Mouse (Mus musculus) adrenal gland, adult (tissue): Measurements from ENCODE around the gene Cntn5.
"Not testable (repeated sequence)": the region's sequence is repeated elsewhere in the genome, so short reads cannot be mapped to it uniquely, and the experiment has no call there.

ENCODE experiments used
- DNase-seq, 2 experiments: peaks; one replicate each; pipeline ENCODE4 v3.0.0; 2022 to 2023; ENCODE audit warnings: low spot score in 1 of 2; ENCODE audit not compliant: inconsistent age in 2 of 2

Gene Cntn5

DNA sequence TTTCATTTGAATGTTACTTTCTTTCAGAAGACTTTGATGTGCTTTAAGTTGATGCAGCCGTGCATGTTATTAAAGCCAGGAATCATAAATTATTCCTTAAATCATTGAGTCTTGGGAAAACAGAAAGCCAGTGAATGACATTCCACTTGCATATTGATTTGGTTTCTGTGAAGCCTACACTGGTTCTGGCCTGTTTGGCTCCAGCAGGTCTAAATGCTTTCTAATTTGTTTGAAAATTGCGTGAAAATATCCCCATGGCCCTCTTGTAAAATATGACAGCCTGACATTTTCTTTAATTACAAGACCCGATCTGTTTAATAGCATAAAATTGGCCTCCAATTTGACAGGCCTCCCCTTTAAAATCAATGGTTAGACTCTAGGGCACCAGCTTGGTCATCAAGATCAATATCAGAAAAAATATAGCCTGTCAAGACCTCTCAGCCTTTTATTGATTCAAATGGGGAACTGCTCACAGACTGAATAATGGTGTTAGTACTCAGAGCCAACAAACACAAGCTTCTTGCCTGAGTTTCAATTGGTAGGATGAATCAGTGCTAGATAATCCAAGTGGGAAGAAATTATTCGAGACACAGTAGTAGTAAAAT, 247.3 kb downstream of the Cntn5 start:
- no peak for DNase-seq

DNA sequence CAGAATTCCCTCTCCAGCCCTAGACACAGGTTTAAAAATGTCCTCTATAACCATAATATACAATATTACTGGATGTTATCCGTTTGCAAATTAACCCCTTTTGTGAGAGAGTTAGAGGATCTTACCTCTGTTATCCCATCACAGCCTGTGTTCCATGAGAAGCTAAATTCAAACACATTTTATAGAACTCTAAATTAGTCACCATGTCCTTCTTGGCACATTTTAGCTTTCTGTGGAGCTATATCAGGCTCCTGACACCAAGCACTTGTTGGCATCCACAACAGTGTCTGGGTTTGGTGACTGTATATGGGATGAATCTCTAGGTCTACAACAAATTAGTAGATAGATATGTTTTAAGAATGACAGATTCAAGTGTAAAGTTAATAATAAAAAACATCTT, 253.9 kb downstream of the Cntn5 start:
- no peak for DNase-seq

GRCm38 (mm10) chr9:10645951-10646350, 258.6 kb downstream of the Cntn5 start:
- no peak for DNase-seq

DNA sequence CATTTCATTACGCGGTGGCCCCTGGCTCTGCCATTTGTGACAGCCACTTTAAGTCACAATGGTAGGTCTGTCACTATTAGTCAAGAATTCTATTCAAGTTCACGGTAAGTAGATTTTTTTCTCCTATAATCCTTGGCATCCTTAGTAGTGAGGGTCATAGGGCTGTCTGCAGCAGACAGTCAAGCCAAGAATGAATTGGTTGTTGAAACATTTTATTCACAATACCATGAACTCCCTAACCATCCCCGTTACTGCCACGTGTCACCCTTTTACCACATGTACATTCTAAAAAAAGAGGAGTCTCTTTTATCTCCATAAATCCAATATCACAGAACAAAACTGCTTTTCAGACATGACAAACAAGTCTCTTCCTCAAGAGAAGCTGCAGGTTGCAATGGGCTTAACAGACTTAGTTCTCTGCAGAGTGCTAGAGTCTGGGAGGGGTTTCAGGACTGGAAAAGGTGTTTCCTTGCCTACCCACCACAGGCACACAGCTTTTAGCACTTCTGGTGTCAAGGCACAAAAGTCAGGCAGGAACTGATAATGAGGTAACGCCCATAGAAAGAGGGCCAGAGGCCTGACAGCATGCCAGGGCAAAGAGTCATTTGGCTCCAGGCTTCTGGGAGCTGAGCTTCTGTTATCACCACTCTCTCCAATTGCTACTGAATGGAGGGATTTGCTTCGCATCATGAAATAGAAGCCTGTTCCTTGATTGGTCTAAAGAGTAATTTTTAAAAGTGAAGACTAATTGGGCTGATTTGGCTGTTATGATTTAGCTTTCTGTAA, 259.3 kb downstream of the Cntn5 start:
- DNase-seq: peak in 1 of 2 experiments; percentile 18

DNA sequence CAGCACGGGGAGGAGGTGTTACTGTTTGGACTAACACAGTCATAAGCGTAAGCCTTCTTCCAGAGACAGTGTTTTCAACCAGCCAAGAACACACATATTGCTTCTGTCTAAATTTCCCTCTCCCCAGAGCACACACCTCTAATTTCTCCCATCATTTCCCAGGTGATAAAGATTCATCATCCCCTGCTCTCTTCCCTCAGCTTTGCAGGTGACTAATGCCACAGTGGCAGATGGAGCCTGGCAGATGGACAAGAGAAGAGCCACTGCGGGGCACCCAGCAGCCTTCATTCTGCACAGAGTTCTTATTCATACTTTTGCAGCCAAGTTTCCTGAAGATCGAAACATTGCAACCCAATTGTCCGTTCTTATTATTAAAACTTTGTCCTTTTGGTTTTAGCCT, 286.5 kb downstream of the Cntn5 start:
- no peak for DNase-seq

DNA sequence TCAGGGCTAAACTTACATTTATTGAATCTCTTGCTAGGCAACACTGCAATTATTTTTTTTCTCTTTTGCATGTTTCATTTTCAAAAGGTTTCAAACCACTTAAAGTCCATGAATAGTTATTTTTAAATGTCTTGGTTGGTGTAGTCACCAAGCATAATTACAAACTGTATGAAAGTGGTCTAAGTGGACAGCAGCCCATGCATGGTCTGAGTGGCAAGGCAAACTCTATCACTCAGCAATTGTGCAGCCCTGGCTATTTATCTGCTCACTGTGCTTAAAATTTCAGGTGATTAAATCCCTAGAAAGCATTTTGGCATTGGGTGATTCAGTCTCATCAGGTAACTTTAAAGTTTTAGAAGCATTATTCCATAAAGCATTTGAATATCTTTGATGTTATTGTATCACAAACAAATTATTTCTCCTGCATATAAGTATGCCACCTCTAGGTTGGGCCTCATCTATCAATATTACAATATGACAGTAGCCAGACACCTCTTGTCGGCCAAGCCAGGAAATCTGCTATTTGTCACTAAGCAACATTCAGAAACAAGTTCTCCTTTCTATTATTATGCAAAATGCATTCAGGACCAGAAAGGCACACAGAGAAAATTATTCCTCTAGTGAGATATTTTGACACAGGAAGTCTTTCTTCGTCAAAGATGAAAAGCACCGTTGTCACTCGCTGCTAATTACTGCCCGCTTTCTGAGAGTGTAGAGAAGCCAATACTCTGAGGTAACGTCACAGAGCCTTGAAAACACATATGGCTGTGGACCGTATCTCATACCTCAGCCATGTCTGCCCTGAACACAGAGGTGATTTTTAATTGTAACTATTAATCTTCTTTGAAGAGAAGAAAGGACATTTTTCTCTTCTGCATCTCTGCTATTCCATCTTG, 329.0 kb downstream of the Cntn5 start:
- no peak for DNase-seq

DNA sequence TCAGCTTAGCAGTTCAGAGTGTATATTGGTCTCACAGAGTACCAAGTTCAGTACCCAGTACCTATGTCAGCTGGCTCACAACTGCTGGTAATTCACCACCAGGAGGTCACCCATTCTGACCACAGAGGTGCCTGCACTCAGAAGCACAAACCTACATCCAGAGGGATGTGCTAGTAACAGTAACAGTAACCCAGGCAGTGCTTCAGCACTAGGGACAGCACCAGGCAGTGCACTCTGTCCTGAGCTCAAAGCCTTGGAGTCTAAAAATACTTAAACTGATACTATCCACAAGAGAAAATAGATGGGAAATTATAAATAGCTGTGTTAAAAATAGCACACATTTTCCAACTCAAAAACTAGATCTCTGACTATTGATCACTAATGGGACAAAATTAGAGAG, 334.7 kb downstream of the Cntn5 start:
- no peak for DNase-seq

DNA sequence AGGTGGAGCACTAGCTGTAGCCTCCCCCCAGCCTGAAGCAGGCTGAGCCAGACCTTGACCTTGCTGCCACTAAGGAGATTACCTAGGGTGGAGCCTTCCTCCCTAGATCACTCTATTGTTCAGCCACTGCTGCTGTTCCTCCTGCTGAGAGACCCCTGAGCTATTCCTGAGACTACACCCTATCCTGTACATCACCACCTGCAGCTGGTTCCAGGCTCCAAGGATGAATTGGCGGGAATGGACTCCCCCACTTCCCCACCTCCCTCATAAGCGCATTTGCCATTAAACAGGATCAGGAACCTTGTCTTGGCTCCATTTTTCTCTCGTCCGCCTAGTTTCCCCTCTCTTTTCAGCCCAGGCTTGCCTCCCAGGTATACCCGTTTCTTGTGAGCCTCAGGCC, 363.7 kb downstream of the Cntn5 start:
- DNase-seq: not testable (repeated sequence)

GRCm38 (mm10) chr9:10532248-10532647, 372.3 kb downstream of the Cntn5 start:
- no peak for DNase-seq

- no peak for DNase-seq
These were observed 373.5 kb downstream of the Cntn5 start for GRCm38 (mm10) chr9:10531087-10531486.

DNA sequence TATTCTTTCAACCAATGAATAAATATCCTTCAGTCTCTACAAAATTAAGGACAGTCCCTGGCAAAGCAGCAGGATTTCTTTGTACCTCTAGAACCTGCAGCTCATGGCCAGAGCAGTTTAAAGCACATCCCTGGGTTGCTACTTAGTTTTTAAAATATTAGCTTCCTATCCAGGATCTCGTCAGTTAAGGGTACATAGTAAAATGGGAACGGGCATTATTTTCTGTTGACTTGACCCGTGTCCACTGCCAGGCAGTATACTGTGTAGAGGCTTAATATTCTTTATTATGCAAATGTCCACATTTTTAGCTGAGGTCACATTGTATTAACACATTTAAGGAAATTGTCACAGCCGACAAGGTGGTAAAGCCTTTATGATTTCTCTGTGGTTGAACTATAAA, 375.0 kb downstream of the Cntn5 start:
- DNase-seq: no peak

DNA sequence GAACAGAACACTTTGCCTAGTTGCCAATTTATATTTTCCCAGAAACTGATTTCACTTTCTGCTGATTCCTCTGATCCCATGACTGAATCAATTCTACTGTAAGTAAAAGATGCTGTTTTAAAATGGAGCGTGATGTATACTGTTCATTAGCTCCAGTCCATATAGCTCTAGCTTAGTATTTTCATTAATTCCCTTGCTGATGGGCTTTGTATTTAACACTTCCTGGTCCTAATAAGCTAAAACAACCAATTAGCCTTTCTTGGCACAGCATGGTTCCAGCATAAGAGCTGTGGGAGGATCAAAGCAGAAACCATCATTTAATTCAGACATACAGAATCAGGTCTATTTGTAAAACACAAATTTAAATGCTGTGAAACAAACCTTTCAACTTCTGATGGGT, 375.5 kb downstream of the Cntn5 start:
- no peak for DNase-seq

GRCm38 (mm10) chr9:10528692-10529091, 375.9 kb downstream of the Cntn5 start:
- no peak for DNase-seq

- DNase-seq: no peak
These were observed 378.5 kb downstream of the Cntn5 start for GRCm38 (mm10) chr9:10525915-10526667.

DNA sequence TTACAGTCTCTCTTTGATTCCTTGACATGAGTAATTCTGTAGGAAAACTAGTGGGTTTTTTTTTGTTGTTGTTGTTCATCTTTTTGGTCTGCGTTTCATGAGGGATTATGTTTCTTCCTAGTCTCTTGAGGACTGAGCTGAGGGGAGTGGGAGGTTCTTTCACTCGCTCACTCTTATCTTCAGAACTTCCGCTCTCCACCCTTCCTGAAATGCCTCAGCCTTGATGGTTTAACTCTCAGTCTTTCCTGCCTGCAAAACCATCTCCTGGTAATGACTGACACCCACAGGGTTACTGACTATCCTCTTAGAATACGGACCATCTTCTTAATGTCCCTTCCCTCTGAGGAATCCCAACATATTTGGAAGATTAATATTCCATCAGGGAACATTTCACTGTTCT, 382.0 kb downstream of the Cntn5 start:
- no peak for DNase-seq

DNA sequence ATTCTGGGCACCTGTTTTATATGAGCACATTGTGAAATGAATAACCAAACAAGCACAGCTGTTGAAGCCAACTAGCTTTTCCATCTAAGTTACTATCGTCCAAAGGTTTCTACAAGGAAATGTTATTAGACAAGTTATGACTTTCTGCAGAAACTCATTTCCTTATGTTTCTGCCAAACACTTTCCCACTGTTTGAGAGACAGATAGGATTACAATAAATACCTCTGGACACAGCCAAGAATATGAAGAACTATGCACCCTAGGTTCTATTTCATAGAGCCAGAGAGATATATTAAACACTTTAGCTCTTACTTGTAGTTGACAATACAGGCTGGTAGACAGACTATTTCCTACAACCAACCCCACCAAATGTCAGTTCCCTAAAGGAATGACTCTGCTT, 383.5 kb downstream of the Cntn5 start:
- no peak for DNase-seq

- no peak for DNase-seq
These were observed 412.3 kb downstream of the Cntn5 start for GRCm38 (mm10) chr9:10492243-10492642.

DNA sequence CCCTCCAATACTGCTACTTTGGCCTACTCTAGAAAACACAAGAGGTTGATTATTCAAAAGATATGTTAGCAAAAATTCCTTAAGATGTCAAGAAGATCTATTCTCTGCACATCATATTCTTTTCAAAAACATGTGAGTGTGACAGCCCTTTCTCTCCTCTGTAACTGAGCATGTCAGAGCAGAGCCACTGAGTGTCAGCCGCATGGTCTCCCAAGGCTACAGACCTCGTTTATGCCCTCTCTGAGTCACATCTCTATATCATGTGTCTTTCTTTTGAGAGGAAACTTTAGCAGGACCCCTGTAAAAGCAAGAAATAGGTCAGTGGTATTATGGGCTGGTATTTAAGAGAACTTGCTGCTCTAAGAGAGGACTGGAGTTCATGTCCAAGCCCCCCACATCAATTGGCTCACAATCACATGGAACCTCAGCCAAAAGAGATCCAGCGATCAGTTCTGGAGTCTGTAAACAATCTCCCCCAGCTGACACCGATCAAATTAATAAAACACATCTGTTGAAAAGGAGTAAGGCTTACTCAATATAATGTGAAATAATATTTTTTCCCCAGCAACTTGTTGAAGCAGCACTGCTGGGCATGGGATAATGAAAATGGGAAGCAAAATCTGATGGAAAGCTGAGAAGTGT, 433.0 kb downstream of the Cntn5 start:
- DNase-seq: no peak

DNA sequence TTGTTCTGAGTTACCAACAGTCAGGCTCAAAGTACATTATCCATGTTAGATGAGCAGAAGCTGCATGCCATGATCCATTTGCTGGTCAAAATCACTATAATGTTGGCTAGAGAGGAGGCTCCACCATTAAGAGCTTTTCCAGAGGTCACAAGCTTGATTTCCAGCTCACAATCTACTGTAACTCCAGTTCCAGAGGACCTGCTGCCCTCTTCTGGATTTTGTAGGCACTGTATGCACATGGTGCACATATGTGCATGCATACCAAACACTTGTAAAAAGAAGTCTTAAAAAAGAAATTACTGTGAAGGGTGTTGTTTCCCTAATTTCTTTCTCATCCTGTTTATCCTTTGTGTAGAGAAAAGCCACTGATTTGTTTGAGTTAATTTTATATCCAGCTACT, 439.8 kb downstream of the Cntn5 start:
- DNase-seq: no peak

DNA sequence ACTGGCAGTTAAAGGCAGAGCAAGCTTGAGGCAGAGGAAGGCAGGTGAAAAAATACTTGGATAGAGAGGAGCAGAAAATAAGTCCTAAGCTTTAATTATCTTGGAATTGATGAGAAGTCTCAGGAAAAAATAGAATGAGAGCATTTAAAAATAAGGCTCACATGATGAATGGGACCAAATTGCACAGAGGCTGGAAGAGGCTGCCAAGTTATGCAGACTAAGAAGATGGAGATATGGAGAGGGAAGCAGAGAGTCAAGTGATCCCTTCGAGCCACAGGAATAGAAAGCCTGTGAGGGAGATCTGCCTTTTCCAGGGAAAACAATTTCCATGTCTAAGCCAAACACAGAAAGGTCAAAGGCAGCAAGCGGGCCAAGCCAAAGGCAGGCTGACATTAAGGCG, 446.7 kb downstream of the Cntn5 start:
- no peak for DNase-seq
